22 mouse cellular contexts compared by ENCODE assay signal in genomic region chr13:101092743-101093131, GRCm38 (mm10).
DNase-seq lines count a peak whose midpoint lies in the region; ATAC-seq and TF ChIP-seq lines count a peak whose summit lies in the region.
"Had no signal": no experiment of that assay in that cellular context is flagged by ENCODE, and none has a peak within 500 bp of the region (broad histone marks: within the 10 kb centered on the region; RNA-seq: fewer than 3 reads in every experiment).

No protein-coding gene starts in this region.

- no peaks in the 10 kb centered on the region for H3K36me3 ChIP-seq in forebrain, embryonic 15.5 days
- H3K36me3 ChIP-seq in forebrain, embryonic 12.5 days (replicated peaks): no peaks in the 10 kb centered on the region
- H3K36me3 ChIP-seq in midbrain, embryonic 16.5 days (ENCODE audit: control insufficient read depth, insufficient read depth, low read length): no peaks in the 10 kb centered on the region
- H3K36me3 ChIP-seq in midbrain, postnatal 0 days (ENCODE audit: insufficient read depth, low read length): no peaks in the 10 kb centered on the region
- H3K36me3 ChIP-seq: embryonic facial prominence, embryonic 12.5 days; G1E; heart, embryonic 13.5 days; hindbrain, embryonic 15.5 days; kidney, embryonic 15.5 days; lung, embryonic 15.5 days; midbrain, embryonic 10.5 days; midbrain, embryonic 15.5 days; neural tube, embryonic 12.5 days had no signal

- 65% methylated on average over 10 of the region's 10 CpGs for WGBS in forebrain, embryonic 15.5 days
- 90% methylated on average over 10 of the region's 10 CpGs for WGBS in forebrain, embryonic 12.5 days
- 84% methylated on average over 10 of the region's 10 CpGs for WGBS in midbrain, embryonic 16.5 days
- WGBS in midbrain, postnatal 0 days: 87% methylated on average over 10 of the region's 10 CpGs

- H3K27me3 ChIP-seq in forebrain, embryonic 15.5 days: no peaks in the 10 kb centered on the region
- H3K27me3 ChIP-seq in forebrain, embryonic 12.5 days: no peaks in the 10 kb centered on the region
- H3K27me3 ChIP-seq in midbrain, embryonic 16.5 days (ENCODE audit: control insufficient read depth, insufficient read depth, low read depth, low read length): no peaks in the 10 kb centered on the region
- no peaks in the 10 kb centered on the region for H3K27me3 ChIP-seq in midbrain, postnatal 0 days (ENCODE audit: insufficient read depth, low read length)
- H3K27me3 ChIP-seq: embryonic facial prominence, embryonic 12.5 days; heart, embryonic 13.5 days; hindbrain, embryonic 15.5 days; kidney, embryonic 15.5 days; lung, embryonic 15.5 days; midbrain, embryonic 15.5 days; neural tube, embryonic 12.5 days; Patski had no signal

- TF ChIP-seq CTCF in midbrain, postnatal 0 days (IDR thresholded peaks at IDR 0.05): no peak

- 0 out of 2 replicates have a peak, but pooled peaks have one; percentile 2 for ATAC-seq in cerebellum, adult (ENCODE audit: insufficient number of reproducible peaks, low FRiP score, low TSS enrichment)
- no peak for ATAC-seq in forebrain, embryonic 15.5 days (replicated peaks)
- ATAC-seq in forebrain, embryonic 12.5 days (ENCODE audit: low FRiP score): no peak
- ATAC-seq in midbrain, embryonic 16.5 days: no peak
- no peak for ATAC-seq in midbrain, postnatal 0 days (ENCODE audit: low FRiP score)
- ATAC-seq: Patski had no signal

- no peaks in the 10 kb centered on the region; the same call in 1 of the 2 replicates for H3K4me1 ChIP-seq in forebrain, embryonic 15.5 days
- no peaks in the 10 kb centered on the region for H3K4me1 ChIP-seq in forebrain, embryonic 12.5 days
- H3K4me1 ChIP-seq in midbrain, embryonic 16.5 days (ENCODE audit: control insufficient read depth, insufficient read depth, low read length): no peaks in the 10 kb centered on the region
- no peaks in the 10 kb centered on the region for H3K4me1 ChIP-seq in midbrain, postnatal 0 days (ENCODE audit: insufficient read depth, low read length)
- H3K4me1 ChIP-seq: embryonic facial prominence, embryonic 12.5 days; heart, embryonic 13.5 days; hindbrain, embryonic 15.5 days; kidney, embryonic 15.5 days; lung, embryonic 15.5 days; midbrain, embryonic 10.5 days; midbrain, embryonic 15.5 days; neural tube, embryonic 12.5 days had no signal

- no peak overlapping the region for H3K27ac ChIP-seq in forebrain, embryonic 15.5 days (replicated peaks)
- H3K27ac ChIP-seq in forebrain, embryonic 12.5 days: no peak overlapping the region
- no peak overlapping the region for H3K27ac ChIP-seq in midbrain, embryonic 16.5 days (ENCODE audit: low read length)
- H3K27ac ChIP-seq in midbrain, postnatal 0 days (ENCODE audit: low read depth, low read length): no peak overlapping the region
- H3K27ac ChIP-seq: embryonic facial prominence, embryonic 12.5 days; heart, adult 2 months; heart, embryonic 13.5 days; hindbrain, embryonic 15.5 days; lung, embryonic 15.5 days; midbrain, embryonic 10.5 days; midbrain, embryonic 15.5 days; neural tube, embryonic 12.5 days had no signal

- H3K4me3 ChIP-seq in forebrain, embryonic 15.5 days: no peak overlapping the region
- no peak overlapping the region for H3K4me3 ChIP-seq in forebrain, embryonic 12.5 days (replicated peaks)
- H3K4me3 ChIP-seq in midbrain, embryonic 16.5 days (ENCODE audit: low read depth, low read length): no peak overlapping the region
- H3K4me3 ChIP-seq in midbrain, postnatal 0 days (ENCODE audit: low read depth, low read length): no peak overlapping the region
- H3K4me3 ChIP-seq: embryonic facial prominence, embryonic 12.5 days; heart, adult 2 months; heart, embryonic 13.5 days; hindbrain, embryonic 15.5 days; kidney, embryonic 15.5 days; lung, embryonic 15.5 days; midbrain, embryonic 10.5 days; midbrain, embryonic 15.5 days; myocyte; neural tube, embryonic 12.5 days had no signal

- no peak overlapping the region for H3K9ac ChIP-seq in forebrain, embryonic 15.5 days (replicated peaks)
- no peak overlapping the region for H3K9ac ChIP-seq in forebrain, embryonic 12.5 days
- H3K9ac ChIP-seq in midbrain, embryonic 16.5 days (ENCODE audit: low read depth, low read length): no peak overlapping the region
- H3K9ac ChIP-seq in midbrain, postnatal 0 days (replicated peaks; ENCODE audit: low read length, poor library complexity, severe bottlenecking): no peak overlapping the region
- H3K9ac ChIP-seq: embryonic facial prominence, embryonic 12.5 days; heart, embryonic 13.5 days; hindbrain, embryonic 15.5 days; kidney, embryonic 15.5 days; lung, embryonic 15.5 days; midbrain, embryonic 15.5 days; neural tube, embryonic 12.5 days had no signal

- no peaks in the 10 kb centered on the region for H3K9me3 ChIP-seq in forebrain, embryonic 15.5 days
- no peaks in the 10 kb centered on the region for H3K9me3 ChIP-seq in forebrain, embryonic 12.5 days
- no peaks in the 10 kb centered on the region for H3K9me3 ChIP-seq in midbrain, embryonic 16.5 days (replicated peaks; ENCODE audit: control insufficient read depth, low read length, poor library complexity, severe bottlenecking)
- no peaks in the 10 kb centered on the region for H3K9me3 ChIP-seq in midbrain, postnatal 0 days (ENCODE audit: low read length)
- H3K9me3 ChIP-seq: embryonic facial prominence, embryonic 12.5 days; G1E; heart, embryonic 13.5 days; hindbrain, embryonic 15.5 days; kidney, embryonic 15.5 days; lung, embryonic 15.5 days; midbrain, embryonic 10.5 days; midbrain, embryonic 15.5 days; neural tube, embryonic 12.5 days had no signal

- H3K4me2 ChIP-seq in forebrain, embryonic 15.5 days (replicated peaks): peak overlapping the region; percentile 7
- no peak overlapping the region for H3K4me2 ChIP-seq in forebrain, embryonic 12.5 days
- H3K4me2 ChIP-seq in midbrain, embryonic 16.5 days (ENCODE audit: low read length): peak overlapping the region; percentile 7; the same call in 1 of the 2 replicates
- no peak overlapping the region for H3K4me2 ChIP-seq in midbrain, postnatal 0 days (ENCODE audit: low read depth, low read length, poor library complexity, severe bottlenecking)
- H3K4me2 ChIP-seq: embryonic facial prominence, embryonic 12.5 days; heart, embryonic 13.5 days; hindbrain, embryonic 15.5 days; kidney, embryonic 15.5 days; lung, embryonic 15.5 days; midbrain, embryonic 15.5 days; neural tube, embryonic 12.5 days had no signal

- no peak for DNase-seq in cerebellum, adult 8-10 months
- no peak for DNase-seq in midbrain, postnatal 0 days (ENCODE audit: low spot score)
- DNase-seq in B cell, adult 2 months: no peak
- no peak for DNase-seq in kidney, postnatal 14 days
- DNase-seq: thymus, adult 2 months; thymus, postnatal 36 days had no signal

Comparison
In these comparisons a context has a peak if more than half of its experiments do, and no peak if none do; other contexts are left out.
1. H3K4me2 ChIP-seq: peak in forebrain, embryonic 15.5 days (single experiment) and midbrain, embryonic 16.5 days (single experiment); none in forebrain, embryonic 12.5 days (single experiment) and midbrain, postnatal 0 days (single experiment).